Mouse (Mus musculus) spleen, adult 2 months (tissue): ENCODE measurements around the gene Asb4. TPM values are rescaled to one million over a fixed set of nuclear protein-coding genes. Genes with fewer than 3 reads are reported as not detected.
"Not testable (repeated sequence)": the region's sequence is repeated elsewhere in the genome, so short reads cannot be mapped to it uniquely, and the experiment has no call there.

Source experiments
- DNase-seq, 2 experiments: peaks; one replicate each; pipeline versions ENCODE4 v3.0.0 to v3.0.0-alpha.2; 2012 to 2021; ENCODE audit warnings: low spot score in 2 of 2, low read depth in 1 of 2
- H3K27ac ChIP-seq: fragments of 200-500 bp; 2 replicates; pipeline ENCODE4 v1.5.1; 2012; ENCODE audit warnings: low read length, inconsistent platforms; ENCODE audit not compliant: insufficient read depth
- H3K27me3 ChIP-seq: fragments of 200-500 bp; 2 replicates; pipeline ENCODE4 v1.6.1; 2012; ENCODE audit warnings: mild to moderate bottlenecking, moderate library complexity, low read length, inconsistent platforms; ENCODE audit not compliant: control insufficient read depth, insufficient read depth
- H3K36me3 ChIP-seq: fragments of 200-500 bp; 2 replicates; pipeline ENCODE4 v1.6.1; 2012; ENCODE audit warnings: mild to moderate bottlenecking, low read length, inconsistent platforms; ENCODE audit not compliant: control insufficient read depth, insufficient read depth
- H3K4me1 ChIP-seq: fragments of 200-500 bp; 2 replicates; pipeline ENCODE4 v1.6.1; 2011; ENCODE audit warnings: inconsistent platforms; ENCODE audit not compliant: control insufficient read depth, insufficient read depth, insufficient read length
- H3K4me3 ChIP-seq: fragments of 200-500 bp; 2 replicates; pipeline ENCODE4 v1.5.1; 2011; ENCODE audit warnings: mild to moderate bottlenecking, inconsistent platforms; ENCODE audit not compliant: insufficient read depth, insufficient read length; ENCODE audit errors: extremely low read depth
- CTCF ChIP-seq: fragments of 200-500 bp; IDR thresholded peaks from 2 replicates; pipeline ENCODE4 v1.5.1; 2011; ENCODE audit warnings: mild to moderate bottlenecking, inconsistent platforms; ENCODE audit not compliant: insufficient read depth, insufficient read length, insufficient replicate concordance; ENCODE audit errors: extremely low read depth
- POLR2A ChIP-seq: fragments of 200-500 bp; IDR thresholded peaks from 2 replicates; pipeline ENCODE4 v1.6.1; 2011; ENCODE audit warnings: low read depth, low read length, inconsistent platforms
- WGBS: fragments of 180-500 bp; shearing (Covaris S2); methylation state at CpG from one replicate; pipeline ENCODE4 v1.1.7; 2018; 5-methylcytosine and 5-hydroxymethylcytosine counted together
- polyA plus RNA-seq: library from polyadenylated mRNA; depleted of rRNA; stranded (reverse); fragments of >200 nt; gene quantifications from 2 replicates; pipeline ENCODE4 v1.2.3, GENCODE M21; 2012; rRNA removed

Asb4 gene
- polyA plus RNA-seq: 0.30 and 0.59 TPM in 2 replicates

- no peaks in the 10 kb centered on the region for H3K36me3 ChIP-seq
- peaks cover 5% of the 10 kb centered on the region; the same call in 1 of the 2 replicates for H3K4me1 ChIP-seq
- 15% methylated on average over 19 of the region's 19 CpGs for WGBS
- H3K4me3 ChIP-seq: no peak within 1 kb of the TSS
- TF ChIP-seq POLR2A: no peak
- no peak for TF ChIP-seq CTCF
- H3K27me3 ChIP-seq: peaks cover 11% of the 10 kb centered on the region
- H3K27ac ChIP-seq: no peak within 1 kb of the TSS
- no peak for DNase-seq
Observed at GRCm38 (mm10) chr6:5383336-5384177, at the start of gene Asb4. Gene Asb4 (plus strand): TSS chr6:5383386.

- Histone ChIP-seq H3K36me3 (no peaks in the 10 kb centered on the region), H3K27me3 (no peaks in the 10 kb centered on the region), H3K27ac (no peak overlapping the region), H3K4me3 (no peak overlapping the region), H3K4me1 (no peaks in the 10 kb centered on the region)
- no peak for TF ChIP-seq POLR2A
- DNase-seq: no peak
- WGBS: 88% methylated on average over 5 of the region's 5 CpGs
Observed at GRCm38 (mm10) chr6:5334021-5334420, 49.2 kb upstream of the Asb4 start.

- H3K4me3 ChIP-seq, H3K4me1 ChIP-seq, DNase-seq, H3K27me3 ChIP-seq, H3K36me3 ChIP-seq, H3K27ac ChIP-seq: not testable (repeated sequence)
Observed at GRCm38 (mm10) chr6:5336016-5336415, 47.2 kb upstream of the Asb4 start.

- not testable (repeated sequence) for H3K36me3 ChIP-seq, DNase-seq, H3K27ac ChIP-seq, H3K4me3 ChIP-seq, H3K4me1 ChIP-seq, H3K27me3 ChIP-seq
- 91% methylated on average over 4 of the region's 4 CpGs for WGBS
Observed at GRCm38 (mm10) chr6:5338781-5339180, 44.4 kb upstream of the Asb4 start.

DNA sequence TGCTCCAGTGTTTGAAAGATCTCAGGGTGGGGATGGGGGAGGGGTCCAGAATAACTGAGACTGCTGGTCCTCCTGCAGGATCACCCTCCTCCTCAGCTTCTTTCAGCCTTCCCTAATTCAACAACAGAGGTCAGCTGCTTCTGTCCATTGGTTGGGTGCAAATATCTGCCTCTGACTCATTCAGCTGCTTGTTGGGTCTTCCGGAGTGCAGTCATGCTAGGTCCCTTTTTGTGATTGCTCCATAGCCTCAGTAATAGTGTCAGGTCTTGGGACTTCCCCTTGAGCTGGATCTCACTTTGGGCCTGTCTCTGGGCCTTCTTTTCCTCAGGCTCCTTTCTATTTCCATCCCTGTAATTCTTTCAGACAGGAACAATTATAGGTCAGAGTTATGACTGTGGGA is 43.9 kb upstream of the Asb4 start:
- H3K4me3 ChIP-seq, H3K4me1 ChIP-seq, H3K27ac ChIP-seq, DNase-seq, H3K27me3 ChIP-seq, H3K36me3 ChIP-seq: not testable (repeated sequence)
- 87% methylated on average over 1 of the region's 1 CpGs for WGBS

- Histone ChIP-seq H3K27me3 (no peaks in the 10 kb centered on the region), H3K27ac (no peak overlapping the region), H3K4me3 (no peak overlapping the region), H3K36me3 (no peaks in the 10 kb centered on the region), H3K4me1 (no peaks in the 10 kb centered on the region)
- no peak for DNase-seq
- TF ChIP-seq CTCF: no peak
- TF ChIP-seq POLR2A: no peak
- WGBS: 72% methylated on average over 6 of the region's 6 CpGs
Observed at GRCm38 (mm10) chr6:5344255-5344654, 38.9 kb upstream of the Asb4 start.

DNA sequence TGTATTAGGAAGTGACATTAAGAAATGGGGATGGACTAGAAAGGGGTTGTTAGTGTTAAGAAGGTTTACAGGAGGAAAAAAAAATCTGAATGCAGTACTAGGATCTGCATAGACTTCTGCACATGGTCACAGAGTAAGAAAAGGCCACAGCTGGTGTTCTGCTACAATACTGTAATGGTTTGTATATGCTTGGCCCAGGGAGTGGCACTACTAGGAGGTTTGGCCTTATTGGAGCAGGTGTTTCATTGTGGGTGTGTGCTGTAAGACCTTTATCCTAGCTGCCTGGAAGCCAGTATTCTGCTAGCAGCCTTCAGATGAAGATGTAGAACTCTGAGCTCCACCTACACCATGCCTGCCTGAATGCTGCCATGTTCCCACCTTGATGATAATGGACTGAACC is 25.3 kb upstream of the Asb4 start:
- Histone ChIP-seq H3K4me1 (no peaks in the 10 kb centered on the region), H3K36me3 (no peaks in the 10 kb centered on the region), H3K4me3 (no peak overlapping the region), H3K27ac (no peak overlapping the region), H3K27me3 (no peaks in the 10 kb centered on the region)
- no peak for TF ChIP-seq POLR2A
- TF ChIP-seq CTCF: no peak
- no peak for DNase-seq
